Mouse (Mus musculus) C2C12 (cell line): ENCODE measurements at regions not wholly inside any gene's neighbourhood (a gene's known extent, or its start where the extent isn't known, plus 50 kb on each side); places are given as distances from the start of the nearest gene placed in this dataset.

Source experiments
- H3K27me3 ChIP-seq: one replicate; pipeline ENCODE4 v1.6.1; 2011; ENCODE audit not compliant: control insufficient read depth, insufficient read depth, insufficient read length
- H3K36me3 ChIP-seq: one replicate; pipeline ENCODE4 v1.6.1; 2011; ENCODE audit not compliant: control insufficient read depth, insufficient read depth
- H3K4me3 ChIP-seq: one replicate; pipeline ENCODE4 v1.5.1; 2011; ENCODE audit warnings: mild to moderate bottlenecking, control low read depth; ENCODE audit not compliant: poor library complexity, insufficient read depth, severe bottlenecking
- H3K79me2 ChIP-seq: one replicate; pipeline ENCODE4 v1.6.1; 2011; ENCODE audit not compliant: control insufficient read depth, insufficient read depth
- H3K79me3 ChIP-seq: one replicate; pipeline ENCODE4 v1.6.1; 2011; ENCODE audit warnings: low read depth, control low read depth
- H3ac ChIP-seq: one replicate; pipeline ENCODE3; 2011; ENCODE audit warnings: low read depth; ENCODE audit not compliant: control insufficient read depth, insufficient read length
- CEBPB ChIP-seq: IDR thresholded peaks from one replicate; pipeline ENCODE4 v1.6.1; 2011; ENCODE audit warnings: low read depth, mild to moderate bottlenecking, control low read depth, moderate library complexity
- CTCF ChIP-seq: IDR thresholded peaks from one replicate; pipeline ENCODE4 v1.5.1; 2011; ENCODE audit not compliant: control insufficient read depth, insufficient read depth, insufficient read length
- FOSL1 ChIP-seq: IDR thresholded peaks from one replicate; pipeline ENCODE4 v1.8.0; 2011; ENCODE audit warnings: mild to moderate bottlenecking, low read length; ENCODE audit not compliant: poor library complexity, insufficient read depth, severe bottlenecking
- MAX ChIP-seq: IDR thresholded peaks from one replicate; pipeline ENCODE4 v1.6.1; 2011; ENCODE audit warnings: mild to moderate bottlenecking, control low read depth
- MYOD1 ChIP-seq: IDR thresholded peaks from one replicate; pipeline ENCODE4 v1.6.1; 2011; ENCODE audit warnings: low read depth; ENCODE audit not compliant: control insufficient read depth, insufficient read length
- MYOG ChIP-seq: IDR thresholded peaks from one replicate; pipeline ENCODE4 v1.6.1; 2011; ENCODE audit not compliant: control insufficient read depth, insufficient read length; ENCODE audit errors: extremely low read depth
- USF1 ChIP-seq: IDR thresholded peaks from one replicate; pipeline ENCODE4 v1.6.1; 2011; ENCODE audit warnings: low read depth, mild to moderate bottlenecking, control low read depth, moderate library complexity

- H3K79me3 ChIP-seq, result peaks cover 90% of the 10 kb centered on the region
- TF ChIP-seq FOSL1 (no peak), MYOD1 (no peak), MAX (no peak), CEBPB (no peak), MYOG (no peak), CTCF (no peak), USF1 (no peak)
- H3K27me3 ChIP-seq, result no peaks in the 10 kb centered on the region
- H3ac ChIP-seq, result peak overlapping the region; percentile 71
- H3K4me3 ChIP-seq, result peak overlapping the region; percentile 99
- peaks cover 73% of the 10 kb centered on the region for H3K36me3 ChIP-seq
- H3K79me2 ChIP-seq, result peaks cover 100% of the 10 kb centered on the region
Observed at GRCm38 (mm10) chr15:85675126-85675525, 59.7 kb upstream of the Ppara start.

DNA sequence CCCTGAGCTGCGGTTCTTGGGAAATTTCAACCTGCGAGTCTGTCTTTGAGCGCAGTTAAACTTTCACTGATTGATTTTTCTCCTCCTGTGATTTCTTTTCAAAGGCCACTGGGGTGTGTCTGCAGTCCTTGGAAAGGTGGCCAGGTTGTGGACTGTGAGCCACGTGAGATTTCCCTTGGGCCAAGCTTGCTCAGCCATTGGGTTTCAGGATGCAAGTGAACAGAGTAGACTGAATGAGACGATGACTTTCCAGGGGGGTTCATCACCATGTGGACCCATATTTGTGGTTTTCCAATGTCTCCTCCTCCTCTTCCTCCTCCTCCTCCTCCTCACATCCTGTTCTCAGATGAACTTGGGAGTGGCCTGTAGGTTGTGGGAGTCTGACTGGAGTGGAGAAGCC is 59.0 kb upstream of the Ppara start:
- Histone ChIP-seq H3K79me2 (peaks cover 100% of the 10 kb centered on the region), H3K4me3 (peak overlapping the region; percentile 99), H3K27me3 (no peaks in the 10 kb centered on the region), H3K36me3 (peaks cover 79% of the 10 kb centered on the region), H3ac (peak overlapping the region; percentile 71), H3K79me3 (peaks cover 96% of the 10 kb centered on the region)
- peak; percentile 92 for TF ChIP-seq MAX
- TF ChIP-seq CEBPB, result no peak
- TF ChIP-seq USF1, result peak; percentile 68

DNA sequence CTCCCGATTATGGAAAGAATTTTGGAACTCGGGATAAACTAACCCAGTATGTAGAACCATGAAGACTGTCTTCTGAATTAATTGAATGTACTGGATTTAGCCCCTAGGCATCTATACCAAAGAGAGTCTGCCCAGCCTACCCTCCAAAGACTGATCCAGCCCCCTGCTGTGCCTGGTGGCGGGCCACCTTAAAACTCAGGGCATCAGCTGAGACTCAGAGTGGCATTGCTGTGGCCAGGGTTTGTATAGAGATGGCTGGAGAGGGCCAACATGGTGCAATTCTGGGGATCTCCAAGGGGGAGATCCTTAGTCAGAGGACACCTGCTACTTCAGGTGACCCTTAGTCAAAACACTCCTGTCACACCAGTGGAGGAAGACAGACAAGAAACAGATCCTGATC is 58.6 kb upstream of the Ppara start:
- H3K79me2 ChIP-seq, result peaks cover 100% of the 10 kb centered on the region
- peak overlapping the region; percentile 61 for H3ac ChIP-seq
- peak overlapping the region; percentile 99 for H3K4me3 ChIP-seq
- H3K36me3 ChIP-seq, result peaks cover 83% of the 10 kb centered on the region
- H3K27me3 ChIP-seq, result no peaks in the 10 kb centered on the region
- TF ChIP-seq MAX (no peak), CEBPB (no peak), FOSL1 (no peak), CTCF (no peak), USF1 (no peak), MYOD1 (no peak)
- H3K79me3 ChIP-seq, result peaks cover 99% of the 10 kb centered on the region

- Histone ChIP-seq H3K27me3 (no peaks in the 10 kb centered on the region), H3K79me2 (peaks cover 100% of the 10 kb centered on the region), H3K36me3 (peaks cover 91% of the 10 kb centered on the region), H3K4me3 (peak overlapping the region; percentile 99), H3ac (peak overlapping the region; percentile 42), H3K79me3 (peaks cover 99% of the 10 kb centered on the region)
- TF ChIP-seq CEBPB (no peak), USF1 (peak; percentile 91), CTCF (no peak), MYOD1 (no peak), MYOG (no peak), FOSL1 (no peak), MAX (no peak)
Observed at GRCm38 (mm10) chr15:85676871-85677270, 57.9 kb upstream of the Ppara start.

- TF ChIP-seq FOSL1 (no peak), MYOD1 (no peak), MYOG (no peak), CTCF (no peak), MAX (no peak), USF1 (no peak), CEBPB (no peak)
- Histone ChIP-seq H3K4me3 (peak overlapping the region; percentile 99), H3ac (peak overlapping the region; percentile 84)
Observed at GRCm38 (mm10) chr15:85677381-85677780, 57.4 kb upstream of the Ppara start.

DNA sequence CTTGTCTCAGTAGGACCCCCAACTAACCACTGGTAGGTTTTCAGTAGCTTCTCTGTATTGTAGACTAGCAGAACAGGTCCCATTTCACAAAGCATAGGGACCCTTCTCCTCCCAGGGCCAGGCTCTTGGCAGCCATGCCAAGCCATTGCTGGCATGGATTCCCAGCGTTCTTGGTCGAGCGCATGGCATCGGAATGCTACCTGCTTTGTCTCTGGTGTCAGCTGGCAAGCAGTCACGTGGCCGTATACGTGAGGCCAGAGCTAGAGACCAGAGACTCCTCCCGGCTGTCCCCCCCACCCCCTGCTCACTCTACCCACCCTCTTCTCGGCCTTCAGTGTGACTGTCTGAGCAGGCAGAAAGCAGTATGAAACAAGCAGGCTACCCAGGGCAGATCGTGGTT is 56.9 kb upstream of the Ppara start:
- TF ChIP-seq MAX (peak; percentile 98), USF1 (peak; percentile 96), MYOD1 (peak; percentile 44), CEBPB (no peak), CTCF (no peak)
- Histone ChIP-seq H3K27me3 (no peaks in the 10 kb centered on the region), H3ac (peak overlapping the region; percentile 84), H3K4me3 (peak overlapping the region; percentile 99), H3K79me3 (peaks cover 99% of the 10 kb centered on the region), H3K36me3 (peaks cover 91% of the 10 kb centered on the region), H3K79me2 (peaks cover 100% of the 10 kb centered on the region)

More at GRCm38 (mm10) chr15:85677381-85677780, 57.4 kb upstream of the Ppara start:
- Histone ChIP-seq H3K79me3 (peaks cover 99% of the 10 kb centered on the region), H3K27me3 (no peaks in the 10 kb centered on the region), H3K36me3 (peaks cover 91% of the 10 kb centered on the region), H3K79me2 (peaks cover 100% of the 10 kb centered on the region)
